Mouse (Mus musculus): ENCODE results near the gene Fam25c. TPM values are rescaled to one million over a fixed set of nuclear protein-coding genes. Genes with fewer than 3 reads are reported as not detected.

The Fam25c gene
- total RNA-seq, 1 experiment from 2014 or later = not detected

- no peak for ATAC-seq (replicated peaks in 1 of 2; ENCODE audit: insufficient read depth in 1 of 2, low FRiP score in 2 of 2, low TSS enrichment in 1 of 2, low read depth in 1 of 2, poor library complexity in 2 of 2, severe bottlenecking in 2 of 2)
These were observed 43.5 kb downstream of the Fam25c start for GRCm38 (mm10) chr14:34311691-34312090.

- peak; percentile 24 to 36; a peak in 3 of 4 replicates for ATAC-seq (replicated peaks in 1 of 2; ENCODE audit: insufficient read depth in 1 of 2, low FRiP score in 2 of 2, low TSS enrichment in 1 of 2, low read depth in 1 of 2, poor library complexity in 2 of 2, severe bottlenecking in 2 of 2)
These were observed 44.1 kb downstream of the Fam25c start for GRCm38 (mm10) chr14:34311021-34311631.

- ATAC-seq (replicated peaks in 1 of 2; ENCODE audit: insufficient read depth in 1 of 2, low FRiP score in 2 of 2, low TSS enrichment in 1 of 2, low read depth in 1 of 2, poor library complexity in 2 of 2, severe bottlenecking in 2 of 2) = peak; percentile 77 to 89
These were observed 44.8 kb downstream of the Fam25c start, which contains the start of the genes Shld2 and Glud1 for GRCm38 (mm10) chr14:34310234-34310965. TSS of gene Shld2 (minus strand) at chr14:34310493. TSS of gene Glud1 (plus strand) at chr14:34310727.

- no peak for ATAC-seq (replicated peaks in 1 of 2; ENCODE audit: insufficient read depth in 1 of 2, low FRiP score in 2 of 2, low TSS enrichment in 1 of 2, low read depth in 1 of 2, poor library complexity in 2 of 2, severe bottlenecking in 2 of 2)
These were observed 45.4 kb downstream of the Fam25c start for GRCm38 (mm10) chr14:34309907-34310233.

GRCm38 (mm10) chr14:34309266-34309665, 46.0 kb downstream of the Fam25c start:
- ATAC-seq (replicated peaks in 1 of 2; ENCODE audit: insufficient read depth in 1 of 2, low FRiP score in 2 of 2, low TSS enrichment in 1 of 2, low read depth in 1 of 2, poor library complexity in 2 of 2, severe bottlenecking in 2 of 2) = no peak

- no peak for ATAC-seq (replicated peaks in 1 of 2; ENCODE audit: insufficient read depth in 1 of 2, low FRiP score in 2 of 2, low TSS enrichment in 1 of 2, low read depth in 1 of 2, poor library complexity in 2 of 2, severe bottlenecking in 2 of 2)
These were observed 52.0 kb downstream of the Fam25c start for GRCm38 (mm10) chr14:34303265-34303680.

GRCm38 (mm10) chr14:34302681-34303242, 52.5 kb downstream of the Fam25c start:
- no peak for ATAC-seq (replicated peaks in 1 of 2; ENCODE audit: insufficient read depth in 1 of 2, low FRiP score in 2 of 2, low TSS enrichment in 1 of 2, low read depth in 1 of 2, poor library complexity in 2 of 2, severe bottlenecking in 2 of 2)

Other genes starting within 250 kb of the Fam25c start
- not detected in 2 replicates for gene Npy4r, start 202.9 kb downstream of the Fam25c start, total RNA-seq (2017)
- gene Gprin2, start 153.8 kb downstream of the Fam25c start, total RNA-seq (2017) = 0.10 and 0.25 TPM in 2 replicates
- not detected in 2 replicates for gene Syt15, start 135.8 kb downstream of the Fam25c start, total RNA-seq (2017)
- gene Shld2, start 44.9 kb downstream of the Fam25c start, total RNA-seq (2017) = 17.9 and 24.0 TPM in 2 replicates
- 88.9 and 91.3 TPM in 2 replicates for gene Glud1, start 44.7 kb downstream of the Fam25c start, total RNA-seq (2017)
- gene Sncg, start 19.4 kb upstream of the Fam25c start, total RNA-seq (2017) = not detected in 2 replicates
- not detected in 2 replicates for gene Mmrn2, start 20.0 kb upstream of the Fam25c start, total RNA-seq (2017)
- gene Bmpr1a, start 147.9 kb upstream of the Fam25c start, total RNA-seq (2017) = 1.7 and 2.2 TPM in 2 replicates
- gene 9230112D13Rik, start 167.4 kb upstream of the Fam25c start, total RNA-seq (2017) = not detected in 2 replicates
- 0.05 TPM in 1 of 2 replicates, not detected in the other for gene Ldb3, start 233.2 kb upstream of the Fam25c start, total RNA-seq (2017)
- gene Opn4, start 244.7 kb upstream of the Fam25c start, total RNA-seq (2017) = not detected in 2 replicates

All from hematopoietic stem cell, adult 5-6 weeks (primary cell).